Mouse (Mus musculus): ENCODE data around the gene Cep135. TPM values are rescaled to one million over a fixed set of nuclear protein-coding genes. Genes with fewer than 3 reads are reported as not detected.
A peak's percentile ranks its signal among the peaks of the same experiment; 100 is the strongest.

The Cep135 gene
- polyA plus RNA-seq, 1 experiment from 2014 or later = 3.9 TPM

- no peaks in the 10 kb centered on the region for H3K4me1 ChIP-seq (ENCODE audit: control insufficient read depth, low read depth, low read length)
- H3K27ac ChIP-seq (ENCODE audit: low read length) = no peak overlapping the region
- no peaks in the 10 kb centered on the region for H3K27me3 ChIP-seq (ENCODE audit: control insufficient read depth, insufficient read depth, low read depth, low read length)
- H3K36me3 ChIP-seq (ENCODE audit: control insufficient read depth, insufficient read depth) = no peaks in the 10 kb centered on the region
- ATAC-seq (ENCODE audit: low read depth) = no peak
- no peak overlapping the region for H3K9ac ChIP-seq (ENCODE audit: low read depth, low read length)
- no peak overlapping the region for H3K4me3 ChIP-seq (ENCODE audit: low read depth, low read length)
- no peak overlapping the region for H3K4me2 ChIP-seq (ENCODE audit: low read depth, low read length)
- WGBS (ENCODE audit: insufficient replicate concordance) = 82% methylated on average over 5 of the region's 5 CpGs
- H3K9me3 ChIP-seq (replicated peaks; ENCODE audit: control insufficient read depth, low read length) = no peaks in the 10 kb centered on the region
Measured at GRCm38 (mm10) chr5:76668547-76668946, 80.0 kb downstream of the Cep135 start.

GRCm38 (mm10) chr5:76670183-76670582 is 81.7 kb downstream of the Cep135 start:
- Histone ChIP-seq H3K9ac (ENCODE audit: low read depth, low read length) (no peak overlapping the region), H3K4me2 (ENCODE audit: low read depth, low read length) (no peak overlapping the region), H3K4me1 (ENCODE audit: control insufficient read depth, low read depth, low read length) (no peaks in the 10 kb centered on the region), H3K27me3 (ENCODE audit: control insufficient read depth, insufficient read depth, low read depth, low read length) (no peaks in the 10 kb centered on the region), H3K36me3 (ENCODE audit: control insufficient read depth, insufficient read depth) (no peaks in the 10 kb centered on the region), H3K27ac (ENCODE audit: low read length) (no peak overlapping the region), H3K9me3 (replicated peaks; ENCODE audit: control insufficient read depth, low read length) (no peaks in the 10 kb centered on the region), H3K4me3 (ENCODE audit: low read depth, low read length) (no peak overlapping the region)
- ATAC-seq (ENCODE audit: low read depth) = no peak
- WGBS (ENCODE audit: insufficient replicate concordance) = 64% methylated on average over 10 of the region's 10 CpGs

GRCm38 (mm10) chr5:76674022-76674653 is 85.6 kb downstream of the Cep135 start:
- ATAC-seq (ENCODE audit: low read depth) = no peak
- Histone ChIP-seq H3K27ac (ENCODE audit: low read length) (no peak overlapping the region), H3K27me3 (ENCODE audit: control insufficient read depth, insufficient read depth, low read depth, low read length) (no peaks in the 10 kb centered on the region), H3K4me2 (ENCODE audit: low read depth, low read length) (no peak overlapping the region), H3K4me3 (ENCODE audit: low read depth, low read length) (no peak overlapping the region), H3K9me3 (replicated peaks; ENCODE audit: control insufficient read depth, low read length) (no peaks in the 10 kb centered on the region), H3K36me3 (ENCODE audit: control insufficient read depth, insufficient read depth) (no peaks in the 10 kb centered on the region), H3K4me1 (ENCODE audit: control insufficient read depth, low read depth, low read length) (peaks cover 5% of the 10 kb centered on the region; the same call in 1 of the 2 replicates), H3K9ac (ENCODE audit: low read depth, low read length) (no peak overlapping the region)
- 68% methylated on average over 5 of the region's 5 CpGs for WGBS (ENCODE audit: insufficient replicate concordance)

- Histone ChIP-seq H3K27me3 (ENCODE audit: control insufficient read depth, insufficient read depth, low read depth, low read length) (no peaks in the 10 kb centered on the region), H3K4me2 (ENCODE audit: low read depth, low read length) (no peak overlapping the region), H3K9me3 (replicated peaks; ENCODE audit: control insufficient read depth, low read length) (no peaks in the 10 kb centered on the region), H3K27ac (ENCODE audit: low read length) (no peak overlapping the region), H3K9ac (ENCODE audit: low read depth, low read length) (no peak overlapping the region), H3K36me3 (ENCODE audit: control insufficient read depth, insufficient read depth) (no peaks in the 10 kb centered on the region), H3K4me1 (ENCODE audit: control insufficient read depth, low read depth, low read length) (peaks cover 5% of the 10 kb centered on the region; the same call in 1 of the 2 replicates), H3K4me3 (ENCODE audit: low read depth, low read length) (no peak overlapping the region)
- 22% methylated on average over 4 of the region's 4 CpGs for WGBS (ENCODE audit: insufficient replicate concordance)
- ATAC-seq (ENCODE audit: low read depth) = no peak
Measured at GRCm38 (mm10) chr5:76675369-76675768, 86.9 kb downstream of the Cep135 start.

- no peak overlapping the region for H3K4me2 ChIP-seq (ENCODE audit: low read depth, low read length)
- ATAC-seq (ENCODE audit: low read depth) = no peak
- 48% methylated on average over 2 of the region's 3 CpGs for WGBS (ENCODE audit: insufficient replicate concordance)
- H3K4me3 ChIP-seq (ENCODE audit: low read depth, low read length) = no peak overlapping the region
- peaks cover 24% of the 10 kb centered on the region for H3K4me1 ChIP-seq (ENCODE audit: control insufficient read depth, low read depth, low read length)
- no peaks in the 10 kb centered on the region for H3K36me3 ChIP-seq (ENCODE audit: control insufficient read depth, insufficient read depth)
- no peaks in the 10 kb centered on the region for H3K27me3 ChIP-seq (ENCODE audit: control insufficient read depth, insufficient read depth, low read depth, low read length)
- H3K9ac ChIP-seq (ENCODE audit: low read depth, low read length) = no peak overlapping the region
- no peaks in the 10 kb centered on the region for H3K9me3 ChIP-seq (replicated peaks; ENCODE audit: control insufficient read depth, low read length)
- H3K27ac ChIP-seq (ENCODE audit: low read length) = no peak overlapping the region
Measured at GRCm38 (mm10) chr5:76680959-76681358, 92.5 kb downstream of the Cep135 start.

GRCm38 (mm10) chr5:76681895-76682656 is 93.6 kb downstream of the Cep135 start:
- H3K4me2 ChIP-seq (ENCODE audit: low read depth, low read length) = no peak overlapping the region
- H3K27ac ChIP-seq (ENCODE audit: low read length) = no peak overlapping the region
- no peak overlapping the region for H3K9ac ChIP-seq (ENCODE audit: low read depth, low read length)
- no peak for ATAC-seq (ENCODE audit: low read depth)
- H3K27me3 ChIP-seq (ENCODE audit: control insufficient read depth, insufficient read depth, low read depth, low read length) = no peaks in the 10 kb centered on the region
- 66% methylated on average over 4 of the region's 4 CpGs for WGBS (ENCODE audit: insufficient replicate concordance)
- no peak overlapping the region for H3K4me3 ChIP-seq (ENCODE audit: low read depth, low read length)
- no peaks in the 10 kb centered on the region for H3K9me3 ChIP-seq (replicated peaks; ENCODE audit: control insufficient read depth, low read length)
- H3K36me3 ChIP-seq (ENCODE audit: control insufficient read depth, insufficient read depth) = no peaks in the 10 kb centered on the region
- peaks cover 35% of the 10 kb centered on the region for H3K4me1 ChIP-seq (ENCODE audit: control insufficient read depth, low read depth, low read length)

GRCm38 (mm10) chr5:76683455-76683854 is 95.0 kb downstream of the Cep135 start:
- H3K4me2 ChIP-seq (ENCODE audit: low read depth, low read length) = no peak overlapping the region
- no peaks in the 10 kb centered on the region for H3K36me3 ChIP-seq (ENCODE audit: control insufficient read depth, insufficient read depth)
- no peak for ATAC-seq (ENCODE audit: low read depth)
- peaks cover 44% of the 10 kb centered on the region for H3K4me1 ChIP-seq (ENCODE audit: control insufficient read depth, low read depth, low read length)
- 62% methylated on average over 5 of the region's 5 CpGs for WGBS (ENCODE audit: insufficient replicate concordance)
- H3K4me3 ChIP-seq (ENCODE audit: low read depth, low read length) = no peak overlapping the region
- no peaks in the 10 kb centered on the region for H3K9me3 ChIP-seq (replicated peaks; ENCODE audit: control insufficient read depth, low read length)
- H3K9ac ChIP-seq (ENCODE audit: low read depth, low read length) = no peak overlapping the region
- no peaks in the 10 kb centered on the region for H3K27me3 ChIP-seq (ENCODE audit: control insufficient read depth, insufficient read depth, low read depth, low read length)
- H3K27ac ChIP-seq (ENCODE audit: low read length) = no peak overlapping the region

GRCm38 (mm10) chr5:76684658-76685605 is 96.4 kb downstream of the Cep135 start:
- H3K27ac ChIP-seq (ENCODE audit: low read length) = peak overlapping the region; percentile 84
- peak overlapping the region; percentile 25 for H3K4me3 ChIP-seq (ENCODE audit: low read depth, low read length)
- peak; percentile 93 for ATAC-seq (ENCODE audit: low read depth)
- H3K27me3 ChIP-seq (ENCODE audit: control insufficient read depth, insufficient read depth, low read depth, low read length) = no peaks in the 10 kb centered on the region
- H3K9me3 ChIP-seq (replicated peaks; ENCODE audit: control insufficient read depth, low read length) = no peaks in the 10 kb centered on the region
- 25% methylated on average over 15 of the region's 15 CpGs for WGBS (ENCODE audit: insufficient replicate concordance)
- H3K4me2 ChIP-seq (ENCODE audit: low read depth, low read length) = peak overlapping the region; percentile 59
- H3K4me1 ChIP-seq (ENCODE audit: control insufficient read depth, low read depth, low read length) = peaks cover 49% of the 10 kb centered on the region
- H3K9ac ChIP-seq (ENCODE audit: low read depth, low read length) = peak overlapping the region; percentile 44
- H3K36me3 ChIP-seq (ENCODE audit: control insufficient read depth, insufficient read depth) = no peaks in the 10 kb centered on the region

All from liver, embryonic 16.5 days (tissue).